Mouse (Mus musculus): ENCODE results near the gene Mipol1.

DNA sequence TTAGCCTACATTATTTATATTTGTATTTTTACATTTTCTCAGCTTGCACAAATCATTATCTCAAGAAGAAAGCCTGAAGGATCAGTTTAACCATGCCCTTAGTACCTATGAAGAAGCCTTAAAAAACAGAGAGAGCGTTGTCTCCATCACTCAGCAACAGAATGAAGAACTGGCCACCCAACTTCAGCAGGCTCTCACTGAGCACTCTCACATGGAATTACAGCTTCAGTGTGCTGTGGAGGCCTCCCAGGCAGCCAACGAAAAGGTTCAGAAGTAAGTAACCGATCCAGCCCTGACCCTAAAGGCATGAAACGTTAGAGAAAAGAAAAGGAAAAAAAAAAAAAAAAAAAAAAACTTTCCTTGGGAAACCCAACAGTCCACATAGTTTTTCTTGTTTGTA lies 226.7 kb downstream of the Mipol1 start:
- TF ChIP-seq POLR2A (IDR thresholded peaks at IDR 0.05; ENCODE audit: low read depth, low read length) = no peak
- no peak for TF ChIP-seq CTCF (conservative IDR thresholded peaks at IDR 0.05 in 1 of 2, IDR thresholded peaks at IDR 0.05 in 1 of 2; ENCODE audit: low read depth in 2 of 2, low read length in 2 of 2)
- no peak for TF ChIP-seq MXI1 (IDR thresholded peaks at IDR 0.05; ENCODE audit: low read depth, low read length)
- TF ChIP-seq SIN3A (IDR thresholded peaks at IDR 0.05; ENCODE audit: low read length) = no peak
- TF ChIP-seq HCFC1 (IDR thresholded peaks at IDR 0.05; ENCODE audit: low read depth, low read length) = no peak
- no peak for TF ChIP-seq USF1 (IDR thresholded peaks at IDR 0.05; ENCODE audit: low read depth, low read length)
- TF ChIP-seq ZMIZ1 (IDR thresholded peaks at IDR 0.05; ENCODE audit: low read depth, low read length) = no peak
- TF ChIP-seq ELF1 (IDR thresholded peaks at IDR 0.05; ENCODE audit: low read depth, low read length) = no peak
- TF ChIP-seq ZC3H11A (IDR thresholded peaks at IDR 0.05; ENCODE audit: low read depth, low read length) = no peak
- no peak for TF ChIP-seq IRF4 (IDR thresholded peaks at IDR 0.05; ENCODE audit: low read depth, low read length)
- TF ChIP-seq TCF12 (IDR thresholded peaks at IDR 0.05; ENCODE audit: low read depth, low read length) = no peak
- TF ChIP-seq USF2 (conservative IDR thresholded peaks at IDR 0.05; ENCODE audit: low read depth, low read length) = no peak
